Mouse (Mus musculus) heart, embryonic 14.5 days (tissue): Measurements from ENCODE around the gene Fam117b. TPM values are rescaled to one million over a fixed set of nuclear protein-coding genes. Genes with fewer than 3 reads are reported as not detected.

Experiments used
- ATAC-seq: fragments of 200-750 bp; cut with Nextera tagmentation; 2 replicates; pipeline ENCODE4 v1.8.0; 2017; ENCODE audit warnings: low read depth, moderate TSS enrichment; ENCODE audit not compliant: insufficient number of reproducible peaks, insufficient read depth, low FRiP score
- H3K27ac ChIP-seq, 2 experiments: fragments of 200-500 bp in 1 of 2; fragments of 300-500 bp in 1 of 2; sonication (generic) in 1 of 2; replicated peaks in 1 of 2; 2 replicates each; pipeline ENCODE4 v1.5.1; 2012 to 2014; ENCODE audit warnings: low read depth in 2 of 2, low read length in 2 of 2, control low read depth in 1 of 2, mild to moderate bottlenecking in 1 of 2, mixed read lengths in 1 of 2; ENCODE audit not compliant: control insufficient read depth in 1 of 2, insufficient read depth in 1 of 2
- H3K27me3 ChIP-seq: fragments of 300-500 bp; sonication (generic); 2 replicates; pipeline ENCODE4 v1.6.1; 2014; ENCODE audit warnings: mild to moderate bottlenecking, low read length, control low read depth; ENCODE audit not compliant: control insufficient read depth, insufficient read depth
- H3K36me3 ChIP-seq: fragments of 300-500 bp; sonication (generic); 2 replicates; pipeline ENCODE4 v1.6.1; 2014; ENCODE audit warnings: mild to moderate bottlenecking, control low read depth, low read length, mixed read lengths; ENCODE audit not compliant: control insufficient read depth, insufficient read depth
- H3K4me1 ChIP-seq, 2 experiments: fragments of 200-500 bp in 1 of 2; fragments of 300-500 bp in 1 of 2; sonication (generic) in 1 of 2; 2 replicates each; pipeline ENCODE4 v1.6.1; 2012 to 2014; ENCODE audit warnings: low read length in 2 of 2, control low read depth in 1 of 2, mixed read lengths in 1 of 2; ENCODE audit not compliant: control insufficient read depth in 2 of 2, insufficient read depth in 2 of 2
- H3K4me2 ChIP-seq: fragments of 300-500 bp; sonication (generic); 2 replicates; pipeline ENCODE4 v1.6.1; 2014; ENCODE audit warnings: mild to moderate bottlenecking, low read length
- H3K4me3 ChIP-seq, 2 experiments: fragments of 200-500 bp in 1 of 2; fragments of 300-500 bp in 1 of 2; sonication (generic) in 1 of 2; 2 replicates each; pipeline ENCODE4 v1.5.1; 2012 to 2014; ENCODE audit warnings: low read length in 2 of 2, mild to moderate bottlenecking in 2 of 2, control low read depth in 1 of 2, low read depth in 1 of 2, moderate library complexity in 1 of 2; ENCODE audit not compliant: control insufficient read depth in 1 of 2, insufficient read depth in 1 of 2
- H3K9ac ChIP-seq: fragments of 300-500 bp; sonication (generic); 2 replicates; pipeline ENCODE4 v1.6.1; 2014; ENCODE audit warnings: mild to moderate bottlenecking, low read length
- H3K9me3 ChIP-seq: fragments of 300-500 bp; sonication (generic); 2 replicates; pipeline ENCODE4 v1.6.1; 2016; ENCODE audit warnings: low read length, control low read depth; ENCODE audit not compliant: control insufficient read depth
- WGBS: fragments of 180-500 bp; shearing (Covaris S2); extraction: QIAGEN DNeasy Blood & Tissue Kit; methylation state at CpG from one replicate; pipeline ENCODE4 v1.1.7; 2014; 5-methylcytosine and 5-hydroxymethylcytosine counted together
- polyA plus RNA-seq: library from polyadenylated mRNA; unstranded; fragments of >200 nt; fragmentation: Nextera tagmentation; extraction: Ambion mirVana; gene quantifications from 2 replicates; pipeline ENCODE4 v1.2.1, GENCODE M21; 2014

The Fam117b gene
- polyA plus RNA-seq, result 6.5 and 6.8 TPM in 2 replicates

- Histone ChIP-seq H3K9ac (peak within 1 kb of the TSS; percentile 83), H3K36me3 (no peaks in the 10 kb centered on the region), H3K4me3 (peak within 1 kb of the TSS; percentile 59 to 98), H3K27ac (peak within 1 kb of the TSS; percentile 75 to 87), H3K27me3 (no peaks in the 10 kb centered on the region), H3K9me3 (no peaks in the 10 kb centered on the region), H3K4me2 (peak within 1 kb of the TSS; percentile 79), H3K4me1 (peaks cover 2 to 27% of the 10 kb centered on the region in 2 experiments)
- ATAC-seq, result peak; percentile 95
- under 1% methylated on average over 65 of the region's 72 CpGs for WGBS
Measured at GRCm38 (mm10) chr1:59912413-59913157, at the start of gene Fam117b. Fam117b (plus strand) TSS chr1:59913006.

- H3K27me3 ChIP-seq, result no peaks in the 10 kb centered on the region
- H3K27ac ChIP-seq, result no peak overlapping the region
- no peak overlapping the region for H3K9ac ChIP-seq
- ATAC-seq, result no peak
- H3K4me3 ChIP-seq, result no peak overlapping the region
- no peak overlapping the region for H3K4me2 ChIP-seq
- H3K9me3 ChIP-seq, result no peaks in the 10 kb centered on the region
- peaks cover 77% of the 10 kb centered on the region for H3K36me3 ChIP-seq
- H3K4me1 ChIP-seq, result peaks cover 0 to 2% of the 10 kb centered on the region in 2 experiments; a peak in 1 of 4 replicates
- 92% methylated on average over 5 of the region's 5 CpGs for WGBS
Measured at GRCm38 (mm10) chr1:59868041-59868440, 44.8 kb upstream of the Fam117b start.

DNA sequence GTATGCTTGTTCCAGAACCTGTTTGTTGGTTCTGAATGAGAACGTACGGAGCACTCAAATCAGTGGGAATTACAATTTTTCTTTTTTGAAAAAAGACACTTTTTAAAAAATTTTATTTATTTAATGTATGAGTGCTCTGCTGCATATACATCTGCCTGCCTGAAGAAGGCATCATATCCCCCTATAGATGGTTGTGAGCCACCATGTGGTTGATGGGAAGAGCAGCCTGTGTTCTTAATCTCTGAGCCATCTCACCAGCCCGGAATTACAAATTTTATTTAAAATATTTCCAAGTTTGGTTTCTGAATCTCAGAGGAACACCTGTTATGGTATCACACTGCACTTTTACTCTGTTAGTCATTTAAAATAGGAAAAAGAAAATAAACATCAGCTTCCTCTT lies 38.8 kb upstream of the Fam117b start:
- Histone ChIP-seq H3K4me3 (no peak overlapping the region), H3K4me2 (no peak overlapping the region), H3K27ac (no peak overlapping the region), H3K36me3 (peaks cover 36% of the 10 kb centered on the region), H3K27me3 (no peaks in the 10 kb centered on the region), H3K4me1 (peaks cover 3 to 16% of the 10 kb centered on the region in 2 experiments; a peak in 3 of 4 replicates), H3K9me3 (no peaks in the 10 kb centered on the region), H3K9ac (no peak overlapping the region)
- no peak for ATAC-seq
- WGBS, result 83% methylated on average over 3 of the region's 3 CpGs

- WGBS, result 50% methylated on average over 7 of the region's 7 CpGs
- H3K27ac ChIP-seq, result peak overlapping the region; percentile 85 to 86
- H3K27me3 ChIP-seq, result no peaks in the 10 kb centered on the region
- H3K9ac ChIP-seq, result peak overlapping the region; percentile 47; the same call in 1 of the 2 replicates
- no peaks in the 10 kb centered on the region for H3K9me3 ChIP-seq
- peaks cover 20% of the 10 kb centered on the region for H3K36me3 ChIP-seq
- no peak overlapping the region; a peak in 1 of 4 replicates for H3K4me3 ChIP-seq
- peak overlapping the region; percentile 7 for H3K4me2 ChIP-seq
- no peak for ATAC-seq
- H3K4me1 ChIP-seq, result peaks cover 4 to 16% of the 10 kb centered on the region in 2 experiments; a peak in 3 of 4 replicates
Measured at GRCm38 (mm10) chr1:59878098-59878497, 34.7 kb upstream of the Fam117b start.

GRCm38 (mm10) chr1:59883349-59884134 lies 29.3 kb upstream of the Fam117b start:
- no peak overlapping the region for H3K4me2 ChIP-seq
- H3K9ac ChIP-seq, result no peak overlapping the region
- WGBS, result 33% methylated on average over 3 of the region's 3 CpGs
- peaks cover 10% of the 10 kb centered on the region for H3K36me3 ChIP-seq
- H3K4me1 ChIP-seq, result peaks cover 6 to 14% of the 10 kb centered on the region in 2 experiments; a peak in 3 of 4 replicates
- no peak for ATAC-seq
- H3K9me3 ChIP-seq, result no peaks in the 10 kb centered on the region
- H3K4me3 ChIP-seq, result no peak overlapping the region
- no peak overlapping the region for H3K27ac ChIP-seq
- H3K27me3 ChIP-seq, result no peaks in the 10 kb centered on the region

DNA sequence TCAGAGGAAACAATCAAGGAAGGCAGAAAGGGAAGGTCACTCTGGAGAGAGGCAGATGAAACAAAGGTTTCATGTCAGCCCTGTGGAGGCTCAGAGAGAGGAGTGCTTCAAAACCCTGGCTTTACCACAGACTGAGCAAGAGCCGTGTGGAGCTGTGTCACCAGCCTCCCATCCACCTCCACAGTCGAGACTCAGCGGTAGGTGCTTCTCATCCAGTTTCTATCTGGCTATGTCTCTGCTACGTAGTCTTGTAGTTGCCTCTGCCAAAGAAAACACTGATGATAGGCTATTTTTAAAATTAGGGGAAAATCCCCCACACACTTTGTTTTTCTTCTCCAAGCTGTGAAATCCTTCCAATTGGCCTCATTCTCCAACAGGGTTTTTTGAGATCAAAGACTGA lies 25.9 kb upstream of the Fam117b start:
- 22% methylated on average over 4 of the region's 4 CpGs for whole genome bisulfite sequencing
- no peak overlapping the region for H3K9ac ChIP-seq
- H3K4me1 ChIP-seq, result peaks cover 4 to 12% of the 10 kb centered on the region in 2 experiments; a peak in 3 of 4 replicates
- H3K36me3 ChIP-seq, result no peaks in the 10 kb centered on the region
- H3K27ac ChIP-seq, result no peak overlapping the region
- no peaks in the 10 kb centered on the region for H3K9me3 ChIP-seq
- no peaks in the 10 kb centered on the region for H3K27me3 ChIP-seq
- no peak overlapping the region for H3K4me2 ChIP-seq
- no peak for ATAC-seq
- H3K4me3 ChIP-seq, result no peak overlapping the region

- Histone ChIP-seq H3K36me3 (no peaks in the 10 kb centered on the region), H3K4me3 (no peak overlapping the region), H3K4me2 (no peak overlapping the region), H3K9me3 (no peaks in the 10 kb centered on the region), H3K27me3 (no peaks in the 10 kb centered on the region), H3K9ac (no peak overlapping the region), H3K27ac (no peak overlapping the region), H3K4me1 (peaks cover 4 to 12% of the 10 kb centered on the region in 2 experiments; a peak in 3 of 4 replicates)
- no peak for ATAC-seq
Measured at GRCm38 (mm10) chr1:59888018-59888417, 24.8 kb upstream of the Fam117b start.
